Comparison of ENCODE assay signal across 13 mouse cellular contexts in genomic region chr12:85640852-85641563, GRCm38 (mm10). TPM values are rescaled to one million over a fixed set of nuclear protein-coding genes. Genes with fewer than 3 reads are reported as not detected.
DNase-seq lines count a peak whose midpoint lies in the region; ATAC-seq and TF ChIP-seq lines count a peak whose summit lies in the region.
"Had no signal": no experiment of that assay in that cellular context is flagged by ENCODE, and none has a peak within 500 bp of the region (broad histone marks: within the 10 kb centered on the region; RNA-seq: fewer than 3 reads in every experiment).

No protein-coding gene starts in this region.

- no peaks in the 10 kb centered on the region for H3K27me3 ChIP-seq in embryonic facial prominence, embryonic 10.5 days (replicated peaks; ENCODE audit: low read depth, poor library complexity, severe bottlenecking)
- H3K27me3 ChIP-seq: embryonic facial prominence, embryonic 12.5 days had no signal

- H3K4me1 ChIP-seq in embryonic facial prominence, embryonic 10.5 days = peaks cover 46% of the 10 kb centered on the region

- no peak for DNase-seq in layer of hippocampus, adult 2 months (ENCODE audit: low spot score in 2 of 2)
- DNase-seq in layer of hippocampus, postnatal 14 days (ENCODE audit: low spot score in 2 of 2) = no peak
- DNase-seq in embryonic facial prominence, embryonic 10.5 days (ENCODE audit: low spot score) = no peak
- DNase-seq in heart, postnatal 14 days = peak; percentile 21 to 22
- peak; percentile 57 for DNase-seq in retina, postnatal 1 day
- DNase-seq in cerebellum, adult 11 months = no peak
- DNase-seq: cerebellum, adult 9-10 months; kidney, postnatal 4 days; thymus, postnatal 14 days had no signal

- intact Hi-C loops in heart, postnatal 14 days (cut with DNase I) = loop anchor here (2.0 kb wide), 1 partner anchor 40 kb away; no protein-coding TSS in a partner anchor

- peak overlapping the region; percentile 51; the same call in 1 of the 2 replicates for H3K27ac ChIP-seq in layer of hippocampus, adult 2 months
- H3K27ac ChIP-seq in embryonic facial prominence, embryonic 10.5 days (replicated peaks) = peak overlapping the region; percentile 30; the same call in 1 of the 2 replicates
- H3K27ac ChIP-seq: embryonic facial prominence, embryonic 12.5 days had no signal

- no peaks in the 10 kb centered on the region for H3K9me3 ChIP-seq in embryonic facial prominence, embryonic 10.5 days
- H3K9me3 ChIP-seq: embryonic facial prominence, embryonic 12.5 days had no signal

- TF ChIP-seq CTCF in layer of hippocampus, adult 2 months (conservative IDR thresholded peaks at IDR 0.05) = no peak

- ATAC-seq in erythroblast, adult 5-6 weeks (replicated peaks; ENCODE audit: low FRiP score, poor library complexity, severe bottlenecking) = no peak
- ATAC-seq: forebrain, embryonic 14.5 days; hindbrain, embryonic 16.5 days had no signal

- 83% methylated on average over 10 of the region's 10 CpGs for WGBS in embryonic facial prominence, embryonic 10.5 days

- H3K36me3 ChIP-seq in embryonic facial prominence, embryonic 10.5 days (replicated peaks) = peaks cover 7% of the 10 kb centered on the region; the same call in 1 of the 2 replicates

- no peak overlapping the region for H3K4me3 ChIP-seq in layer of hippocampus, adult 2 months
- no peak overlapping the region for H3K4me3 ChIP-seq in embryonic facial prominence, embryonic 10.5 days
- H3K4me3 ChIP-seq: embryonic facial prominence, embryonic 12.5 days had no signal

RNA-seq across cellular contexts. Expression of gene Jdp2, which starts 42.2 kb away (rescaled TPM):
- 10 to 100 TPM; 48.2 to 49.5 TPM for total RNA-seq in layer of hippocampus, adult 2 months (2021)
- total RNA-seq in layer of hippocampus, postnatal 14 days (2021) = 10 to 100 TPM; 29.4 to 34.1 TPM
- 0.15 and 0.48 TPM in 2 replicates for polyA plus RNA-seq in embryonic facial prominence, embryonic 10.5 days (2016; fragmentation: Nextera tagmentation; extraction: Ambion mirVana)
- total RNA-seq in heart, postnatal 14 days (2021) = 10 to 100 TPM; 15.6 to 20.0 TPM
- 12.7 and 14.6 TPM in 2 replicates for total RNA-seq in erythroblast, adult 5-6 weeks (2015; ENCODE audit: low replicate concordance)
- 12.4 and 13.7 TPM in 2 replicates for total RNA-seq in erythroblast, adult 5-6 weeks (2017; ENCODE audit: low replicate concordance)

RNA-seq across cellular contexts. Expression of gene Batf, which starts 45.5 kb away (rescaled TPM):
- total RNA-seq in layer of hippocampus, adult 2 months (2021) = under 1 TPM; 0.41 to 0.64 TPM
- total RNA-seq in layer of hippocampus, postnatal 14 days (2021) = under 1 TPM; 0.46 to 0.55 TPM
- 2.4 and 2.6 TPM in 2 replicates for polyA plus RNA-seq in embryonic facial prominence, embryonic 10.5 days (2016; fragmentation: Nextera tagmentation; extraction: Ambion mirVana)
- total RNA-seq in heart, postnatal 14 days (2021) = 1 to 10 TPM; 1.1 to 1.2 TPM
- total RNA-seq in erythroblast, adult 5-6 weeks (2015; ENCODE audit: low replicate concordance) = 3.6 TPM in 1 of 2 replicates, not detected in the other
- total RNA-seq in erythroblast, adult 5-6 weeks (2017; ENCODE audit: low replicate concordance) = 3.2 and 6.0 TPM in 2 replicates

Comparison
In these comparisons a context has a peak if more than half of its experiments do, and no peak if none do; other contexts are left out.
1. DNase-seq: peak in heart, postnatal 14 days (2 of 2) and retina, postnatal 1 day (single experiment); none in layer of hippocampus, adult 2 months (0 of 2), layer of hippocampus, postnatal 14 days (0 of 2), embryonic facial prominence, embryonic 10.5 days (single experiment) and cerebellum, adult 11 months (single experiment).